Mouse (Mus musculus) liver, embryonic 14.5 days (tissue): ENCODE results near the gene Sesn3. TPM values are rescaled to one million over a fixed set of nuclear protein-coding genes. Genes with fewer than 3 reads are reported as not detected.

Experiments used
- ATAC-seq: fragments of 200-750 bp; cut with Nextera tagmentation; 2 replicates; pipeline ENCODE4 v1.8.0; 2017; ENCODE audit warnings: moderate number of reproducible peaks, mild to moderate bottlenecking, moderate library complexity; ENCODE audit not compliant: insufficient read depth
- DNase-seq, 3 experiments: peaks; one replicate each; pipeline ENCODE4 v3.0.0-alpha.2; 2012 to 2013; ENCODE audit warnings: low read depth in 3 of 3, low spot score in 3 of 3
- H3K27ac ChIP-seq: fragments of 300-500 bp; sonication (generic); 2 replicates; pipeline ENCODE4 v1.5.1; 2014; ENCODE audit warnings: moderate library complexity, mild to moderate bottlenecking, control low read depth, inconsistent platforms
- H3K27me3 ChIP-seq: fragments of 300-500 bp; sonication (generic); 2 replicates; pipeline ENCODE4 v1.6.1; 2014; ENCODE audit warnings: mild to moderate bottlenecking, low read length, moderate library complexity; ENCODE audit not compliant: control insufficient read depth, insufficient read depth
- H3K36me3 ChIP-seq: fragments of 300-500 bp; sonication (generic); replicated peaks from 2 replicates; pipeline ENCODE4 v1.6.1; 2014; ENCODE audit warnings: low read depth; ENCODE audit not compliant: control insufficient read depth, insufficient read depth
- H3K4me1 ChIP-seq, 2 experiments: fragments of 200-500 bp in 1 of 2; fragments of 300-500 bp in 1 of 2; sonication (generic) in 1 of 2; replicated peaks; 2 replicates each; pipeline ENCODE4 v1.6.1; 2012 to 2014; ENCODE audit warnings: antibody characterized with exemption in 1 of 2, inconsistent platforms in 1 of 2, low read length in 1 of 2; ENCODE audit not compliant: control insufficient read depth in 2 of 2, insufficient read depth in 2 of 2
- H3K4me2 ChIP-seq: fragments of 300-500 bp; sonication (generic); 2 replicates; pipeline ENCODE4 v1.6.1; 2014; ENCODE audit warnings: low read depth, mild to moderate bottlenecking, control low read depth, moderate library complexity
- H3K4me3 ChIP-seq, 2 experiments: fragments of 200-500 bp in 1 of 2; fragments of 300-500 bp in 1 of 2; sonication (generic) in 1 of 2; 2 replicates each; pipeline ENCODE4 v1.5.1; 2012 to 2014; ENCODE audit warnings: low read depth in 2 of 2, low read length in 2 of 2, mild to moderate bottlenecking in 2 of 2, control low read depth in 1 of 2, inconsistent platforms in 1 of 2, moderate library complexity in 1 of 2; ENCODE audit not compliant: insufficient read depth in 1 of 2
- H3K9ac ChIP-seq: fragments of 300-500 bp; sonication (generic); replicated peaks from 2 replicates; pipeline ENCODE4 v1.6.1; 2014; ENCODE audit warnings: mild to moderate bottlenecking, control low read depth, moderate library complexity
- H3K9me3 ChIP-seq: fragments of 300-500 bp; sonication (generic); 2 replicates; pipeline ENCODE4 v1.6.1; 2016; ENCODE audit warnings: low read length, mixed read lengths; ENCODE audit not compliant: control insufficient read depth
- CTCF ChIP-seq: IDR thresholded peaks from 2 replicates; pipeline ENCODE4 v1.5.1; 2016; ENCODE audit warnings: antibody characterized with exemption, low read depth, control low read depth
- EP300 ChIP-seq: IDR thresholded peaks from 2 replicates; pipeline ENCODE4 v1.6.1; 2016; ENCODE audit warnings: antibody characterized with exemption, low read depth
- WGBS: fragments of 180-500 bp; shearing (Covaris S2); extraction: QIAGEN DNeasy Blood & Tissue Kit; methylation state at CpG from one replicate; pipeline ENCODE4 v1.1.7; 2014; ENCODE audit not compliant: insufficient replicate concordance; 5-methylcytosine and 5-hydroxymethylcytosine counted together
- polyA plus RNA-seq, 2 experiments: library from polyadenylated mRNA; depleted of rRNA in 1 of 2; stranded (reverse) in 1 of 2; unstranded in 1 of 2; fragments of >200 nt; fragmentation: Nextera tagmentation in 1 of 2; extraction: Ambion mirVana in 1 of 2; gene quantifications; 2 replicates each; pipeline versions ENCODE4 v1.2.1 to v1.2.3; 2012 to 2014

The Sesn3 gene
- polyA plus RNA-seq, 2 experiments, result 1.1 to 1.8 TPM

GRCm38 (mm10) chr9:14248209-14248596 lies 26.7 kb upstream of the Sesn3 start:
- no peak for ATAC-seq
- no peaks in the 10 kb centered on the region for H3K27me3 ChIP-seq
- no peak overlapping the region for H3K9ac ChIP-seq
- no peak overlapping the region for H3K27ac ChIP-seq
- 66% methylated on average over 3 of the region's 3 CpGs for WGBS
- TF ChIP-seq EP300 (no peak), CTCF (no peak)
- H3K4me1 ChIP-seq, result peaks cover 0 to 8% of the 10 kb centered on the region in 2 experiments; a peak in 1 of 4 replicates
- H3K4me2 ChIP-seq, result no peak overlapping the region
- no peak for DNase-seq
- no peaks in the 10 kb centered on the region for H3K9me3 ChIP-seq
- no peak overlapping the region for H3K4me3 ChIP-seq
- H3K36me3 ChIP-seq, result no peaks in the 10 kb centered on the region

GRCm38 (mm10) chr9:14261150-14261549 lies 13.7 kb upstream of the Sesn3 start:
- no peak overlapping the region for H3K27ac ChIP-seq
- WGBS, result 42% methylated on average over 3 of the region's 3 CpGs
- no peaks in the 10 kb centered on the region for H3K9me3 ChIP-seq
- ATAC-seq, result no peak
- H3K27me3 ChIP-seq, result no peaks in the 10 kb centered on the region
- H3K4me1 ChIP-seq, result no peaks in the 10 kb centered on the region
- DNase-seq, result no peak
- H3K9ac ChIP-seq, result no peak overlapping the region
- TF ChIP-seq EP300 (no peak), CTCF (no peak)
- no peak overlapping the region for H3K4me3 ChIP-seq
- H3K36me3 ChIP-seq, result no peaks in the 10 kb centered on the region
- H3K4me2 ChIP-seq, result no peak overlapping the region

GRCm38 (mm10) chr9:14262568-14262972 lies 12.3 kb upstream of the Sesn3 start:
- H3K9me3 ChIP-seq, result no peaks in the 10 kb centered on the region
- DNase-seq (no peak), ATAC-seq (no peak)
- 51% methylated on average over 4 of the region's 4 CpGs for WGBS
- H3K4me3 ChIP-seq, result no peak overlapping the region
- no peak overlapping the region for H3K9ac ChIP-seq
- no peak overlapping the region for H3K4me2 ChIP-seq
- no peaks in the 10 kb centered on the region for H3K27me3 ChIP-seq
- H3K36me3 ChIP-seq, result no peaks in the 10 kb centered on the region
- no peaks in the 10 kb centered on the region for H3K4me1 ChIP-seq
- TF ChIP-seq CTCF (no peak), EP300 (no peak)
- H3K27ac ChIP-seq, result no peak overlapping the region

- H3K4me1 ChIP-seq, result no peaks in the 10 kb centered on the region
- no peak overlapping the region for H3K4me2 ChIP-seq
- no peak overlapping the region for H3K9ac ChIP-seq
- H3K9me3 ChIP-seq, result no peaks in the 10 kb centered on the region
- no peaks in the 10 kb centered on the region for H3K36me3 ChIP-seq
- H3K27ac ChIP-seq, result no peak overlapping the region
- H3K4me3 ChIP-seq, result no peak overlapping the region
- DNase-seq (no peak), ATAC-seq (no peak)
- 19% methylated on average over 2 of the region's 2 CpGs for WGBS
- H3K27me3 ChIP-seq, result no peaks in the 10 kb centered on the region
- no peak for TF ChIP-seq EP300
- TF ChIP-seq CTCF, result no peak
Observed at GRCm38 (mm10) chr9:14266470-14266869, 8.4 kb upstream of the Sesn3 start.

- H3K36me3 ChIP-seq, result no peaks in the 10 kb centered on the region
- no peaks in the 10 kb centered on the region for H3K27me3 ChIP-seq
- H3K4me2 ChIP-seq, result no peak overlapping the region
- no peak for ATAC-seq
- TF ChIP-seq EP300 (no peak), CTCF (no peak)
- H3K27ac ChIP-seq, result no peak overlapping the region
- H3K4me1 ChIP-seq, result no peaks in the 10 kb centered on the region
- 52% methylated on average over 2 of the region's 2 CpGs for WGBS
- no peaks in the 10 kb centered on the region for H3K9me3 ChIP-seq
- no peak for DNase-seq
- no peak overlapping the region for H3K4me3 ChIP-seq
- no peak overlapping the region for H3K9ac ChIP-seq
Observed at GRCm38 (mm10) chr9:14268578-14268977, 6.3 kb upstream of the Sesn3 start.

- Histone ChIP-seq H3K9ac (no peak overlapping the region), H3K36me3 (no peaks in the 10 kb centered on the region), H3K27ac (no peak overlapping the region), H3K4me2 (no peak overlapping the region), H3K9me3 (no peaks in the 10 kb centered on the region), H3K4me3 (no peak overlapping the region), H3K27me3 (peaks cover 13% of the 10 kb centered on the region), H3K4me1 (peaks cover 0 to 2% of the 10 kb centered on the region in 2 experiments; a peak in 1 of 4 replicates)
- DNase-seq (no peak), ATAC-seq (no peak)
- TF ChIP-seq CTCF (no peak), EP300 (no peak)
- WGBS, result 50% methylated on average over 1 of the region's 1 CpGs
Observed at GRCm38 (mm10) chr9:14272921-14273320, 1.9 kb upstream of the Sesn3 start.
